Mouse (Mus musculus): ENCODE measurements around the gene Sp100.
"Not testable (repeated sequence)": the region's sequence is repeated elsewhere in the genome, so short reads cannot be mapped to it uniquely, and the experiment has no call there.

Gene Sp100

GRCm38 (mm10) chr1:85649881-85650280 is at the start of gene Sp100:
Gene Sp100, plus strand, starts transcription at chr1:85649988.
- not testable (repeated sequence) for DNase-seq (ENCODE audit: low read depth)

GRCm38 (mm10) chr1:85600078-85600477 is 49.7 kb upstream of the Sp100 start, which contains the start of gene Sp140:
Gene Sp140, plus strand, starts transcription at chr1:85600378.
- DNase-seq (ENCODE audit: low read depth): not testable (repeated sequence)

GRCm38 (mm10) chr1:85600794-85601193 is 49.0 kb upstream of the Sp100 start:
- not testable (repeated sequence) for DNase-seq (ENCODE audit: low read depth)

- not testable (repeated sequence) for DNase-seq (ENCODE audit: low read depth)
Measured at GRCm38 (mm10) chr1:85604341-85604740, 45.4 kb upstream of the Sp100 start.

GRCm38 (mm10) chr1:85608361-85608760 is 41.4 kb upstream of the Sp100 start:
- not testable (repeated sequence) for DNase-seq (ENCODE audit: low read depth)

- DNase-seq (ENCODE audit: low read depth): not testable (repeated sequence)
Measured at GRCm38 (mm10) chr1:85610581-85610980, 39.2 kb upstream of the Sp100 start.

- not testable (repeated sequence) for DNase-seq (ENCODE audit: low read depth)
Measured at GRCm38 (mm10) chr1:85615096-85615495, 34.7 kb upstream of the Sp100 start.

GRCm38 (mm10) chr1:85615819-85616218 is 34.0 kb upstream of the Sp100 start:
- not testable (repeated sequence) for DNase-seq (ENCODE audit: low read depth)

GRCm38 (mm10) chr1:85617161-85617560 is 32.6 kb upstream of the Sp100 start:
- DNase-seq (ENCODE audit: low read depth): not testable (repeated sequence)

- DNase-seq (ENCODE audit: low read depth): not testable (repeated sequence)
Measured at GRCm38 (mm10) chr1:85618689-85619088, 31.1 kb upstream of the Sp100 start.

- DNase-seq (ENCODE audit: low read depth): not testable (repeated sequence)
Measured at GRCm38 (mm10) chr1:85636936-85637335, 12.9 kb upstream of the Sp100 start.

- DNase-seq (ENCODE audit: low read depth): not testable (repeated sequence)
Measured at GRCm38 (mm10) chr1:85638144-85638543, 11.6 kb upstream of the Sp100 start.

- not testable (repeated sequence) for DNase-seq (ENCODE audit: low read depth)
Measured at GRCm38 (mm10) chr1:85650524-85650923, 736 bp downstream of the Sp100 start.

- not testable (repeated sequence) for DNase-seq (ENCODE audit: low read depth)
Measured at GRCm38 (mm10) chr1:85651770-85652275, 2.0 kb downstream of the Sp100 start.

- DNase-seq (ENCODE audit: low read depth): not testable (repeated sequence)
Measured at GRCm38 (mm10) chr1:85657211-85657610, 7.4 kb downstream of the Sp100 start.

- DNase-seq (ENCODE audit: low read depth): no peak
Measured at GRCm38 (mm10) chr1:85664266-85664665, 14.5 kb downstream of the Sp100 start.

- DNase-seq (ENCODE audit: low read depth): no peak
Measured at GRCm38 (mm10) chr1:85680226-85680625, 30.4 kb downstream of the Sp100 start.

GRCm38 (mm10) chr1:85686666-85687065 is 36.9 kb downstream of the Sp100 start:
- no peak for DNase-seq (ENCODE audit: low read depth)

- DNase-seq (ENCODE audit: low read depth): no peak
Measured at GRCm38 (mm10) chr1:85687346-85687745, 37.6 kb downstream of the Sp100 start.

- DNase-seq (ENCODE audit: low read depth): no peak
Measured at GRCm38 (mm10) chr1:85690544-85690943, 40.8 kb downstream of the Sp100 start.

- DNase-seq (ENCODE audit: low read depth): no peak
Measured at GRCm38 (mm10) chr1:85692281-85692680, 42.5 kb downstream of the Sp100 start.

GRCm38 (mm10) chr1:85693280-85693679 is 43.5 kb downstream of the Sp100 start:
- no peak for DNase-seq (ENCODE audit: low read depth)

- DNase-seq (ENCODE audit: low read depth): no peak
Measured at GRCm38 (mm10) chr1:85695646-85696045, 45.9 kb downstream of the Sp100 start.
